Mouse (Mus musculus) bone marrow, adult 2 months (tissue): ENCODE data around the gene Fars2.
"Not testable (repeated sequence)": the region's sequence is repeated elsewhere in the genome, so short reads cannot be mapped to it uniquely, and the experiment has no call there.

ENCODE experiments used
- CTCF ChIP-seq: fragments of 200-500 bp; IDR thresholded peaks from 2 replicates; pipeline ENCODE4 v1.5.1; 2011; ENCODE audit warnings: low read length, control low read depth; ENCODE audit not compliant: control insufficient read depth, insufficient read depth
- POLR2A ChIP-seq: fragments of 200-500 bp; IDR thresholded peaks from 2 replicates; pipeline ENCODE4 v1.6.1; 2011; ENCODE audit warnings: low read depth, mild to moderate bottlenecking, control low read depth, low read length, borderline replicate concordance; ENCODE audit not compliant: control insufficient read depth

GRCm38 (mm10) chr13:36466076-36466475 is 348.9 kb downstream of the Fars2 start:
- TF ChIP-seq POLR2A, CTCF: not testable (repeated sequence)
